Mouse (Mus musculus): ENCODE results near the gene Tmem95. TPM values are rescaled to one million over a fixed set of nuclear protein-coding genes. Genes with fewer than 3 reads are reported as not detected.
A peak's percentile ranks its signal among the peaks of the same experiment; 100 is the strongest.

The Tmem95 gene
- total RNA-seq, 1 experiment from 2014 or later: not detected

DNA sequence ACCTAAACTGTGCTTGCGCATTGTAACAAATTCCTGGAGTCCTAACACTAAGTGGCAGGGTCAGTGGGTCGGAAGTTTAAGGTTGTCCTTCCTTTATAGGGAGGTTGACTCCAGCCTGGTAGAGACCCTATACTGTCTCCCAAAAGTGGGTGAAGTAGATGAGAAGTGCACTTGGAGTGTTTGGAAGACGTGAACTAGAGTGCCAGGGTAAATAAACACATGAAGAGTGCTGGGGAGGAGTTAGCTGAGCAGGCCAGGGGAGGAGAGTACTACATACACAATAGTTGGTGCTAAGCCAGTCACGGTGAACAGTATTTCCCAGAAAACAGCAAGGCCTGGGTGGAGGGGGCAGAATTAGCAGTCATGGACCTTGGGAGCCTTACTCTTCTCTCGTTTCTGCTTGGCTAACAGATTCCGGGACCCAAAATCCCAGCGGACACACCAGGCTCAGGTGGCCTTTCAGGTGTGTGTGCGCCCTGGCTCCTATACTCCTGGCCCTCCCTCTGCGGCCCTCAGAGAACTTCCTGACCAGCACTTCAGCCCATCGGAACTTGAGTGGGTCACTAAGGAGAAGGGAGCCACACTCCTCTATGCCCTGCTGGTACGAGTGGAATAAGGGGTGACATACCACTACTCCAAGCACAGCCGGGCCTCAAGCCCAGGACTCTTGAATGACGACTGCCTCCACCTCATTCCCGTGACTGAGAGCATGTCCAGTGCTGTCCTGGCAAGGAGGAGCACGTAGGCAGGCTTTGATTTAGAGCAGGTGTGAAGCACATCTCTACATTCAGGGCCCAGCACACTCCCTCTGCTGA, 35.1 kb upstream of the Tmem95 start:
- no peak for ATAC-seq (ENCODE audit: extremely low read depth, insufficient number of reproducible peaks, low FRiP score, poor library complexity, severe bottlenecking)

DNA sequence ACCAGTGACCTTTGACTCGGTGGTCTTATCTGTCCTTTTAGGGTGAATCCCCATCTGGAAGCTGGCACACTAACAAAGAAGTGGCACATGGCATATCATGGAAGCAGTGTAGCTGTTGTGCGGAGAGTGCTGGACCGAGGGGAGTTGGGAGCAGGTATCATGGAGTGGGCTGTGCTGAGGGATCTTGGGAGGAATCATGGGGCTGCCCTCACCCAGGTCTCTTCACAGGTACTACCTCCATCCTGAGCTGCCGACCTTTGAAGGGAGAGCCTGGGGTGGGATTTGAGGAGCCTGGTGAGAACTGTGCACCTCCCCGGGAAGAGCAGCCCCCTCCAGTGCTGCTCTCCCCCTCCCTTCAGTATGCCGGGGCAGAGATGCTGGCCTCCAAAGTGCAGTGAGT, 33.9 kb upstream of the Tmem95 start:
- no peak for ATAC-seq (ENCODE audit: extremely low read depth, insufficient number of reproducible peaks, low FRiP score, poor library complexity, severe bottlenecking)

- ATAC-seq (ENCODE audit: extremely low read depth, insufficient number of reproducible peaks, low FRiP score, poor library complexity, severe bottlenecking): no peak
These were observed 33.2 kb upstream of the Tmem95 start for GRCm38 (mm10) chr11:69910781-69911560.

DNA sequence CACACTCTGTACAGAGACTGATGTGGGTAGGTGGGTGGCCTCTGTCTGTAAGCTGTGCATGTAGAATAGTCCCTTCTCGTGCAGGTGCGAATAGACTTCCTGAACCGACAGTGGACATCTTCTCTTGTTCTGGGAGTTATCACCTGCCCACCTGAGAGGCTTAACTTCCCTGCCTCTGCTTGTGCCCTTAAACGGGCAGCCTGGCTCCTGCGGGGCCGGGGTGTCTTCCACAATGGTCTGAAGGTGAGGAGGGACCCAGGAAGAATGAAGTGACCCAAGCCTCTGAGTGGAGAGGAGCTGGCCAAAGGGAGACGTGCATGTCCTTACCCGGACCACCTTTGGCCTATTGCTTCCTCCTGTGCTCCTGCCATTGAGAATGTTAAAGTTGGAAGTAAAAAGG, 32.4 kb upstream of the Tmem95 start:
- ATAC-seq (ENCODE audit: extremely low read depth, insufficient number of reproducible peaks, low FRiP score, poor library complexity, severe bottlenecking): no peak

DNA sequence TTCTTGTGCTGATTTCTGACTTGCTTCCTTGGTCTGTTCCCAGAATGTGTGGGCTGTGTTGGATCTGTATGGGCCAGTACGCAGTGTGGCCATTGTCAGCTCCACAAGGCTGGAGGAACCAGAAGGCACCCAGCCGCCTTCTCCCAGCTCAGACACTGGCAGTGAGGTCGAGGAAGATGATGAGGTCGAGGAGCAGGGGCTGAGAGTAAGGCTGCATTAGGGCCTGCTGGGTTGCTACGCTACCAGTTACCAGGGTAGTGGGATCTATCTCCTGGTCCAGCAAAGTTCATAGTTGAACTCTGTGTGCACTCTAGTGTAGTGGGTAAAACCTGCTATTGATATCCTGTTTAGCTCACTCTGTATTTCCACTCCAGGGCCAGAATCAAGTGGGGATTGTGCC, 31.4 kb upstream of the Tmem95 start:
- no peak for ATAC-seq (ENCODE audit: extremely low read depth, insufficient number of reproducible peaks, low FRiP score, poor library complexity, severe bottlenecking)

GRCm38 (mm10) chr11:69908645-69909044, 30.8 kb upstream of the Tmem95 start:
- no peak for ATAC-seq (ENCODE audit: extremely low read depth, insufficient number of reproducible peaks, low FRiP score, poor library complexity, severe bottlenecking)

DNA sequence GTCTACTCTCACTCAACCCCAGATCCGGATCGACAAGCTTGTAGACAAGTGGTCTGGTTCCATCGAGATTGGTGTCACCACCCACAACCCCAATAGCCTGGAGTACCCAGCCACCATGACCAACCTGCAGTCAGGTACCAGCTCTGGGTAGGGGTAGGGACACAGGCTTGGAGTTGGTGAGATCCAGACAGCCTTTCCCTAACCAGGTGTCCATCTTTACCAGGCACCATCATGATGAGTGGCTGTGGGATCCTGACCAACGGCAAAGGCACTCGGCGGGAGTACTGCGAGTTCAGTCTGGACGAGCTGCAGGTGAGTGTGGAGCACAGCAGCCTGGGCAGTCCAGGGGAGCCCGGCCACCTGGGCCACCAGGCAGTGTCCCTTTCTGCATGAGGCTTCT, 26.5 kb upstream of the Tmem95 start:
- no peak for ATAC-seq (ENCODE audit: extremely low read depth, insufficient number of reproducible peaks, low FRiP score, poor library complexity, severe bottlenecking)

DNA sequence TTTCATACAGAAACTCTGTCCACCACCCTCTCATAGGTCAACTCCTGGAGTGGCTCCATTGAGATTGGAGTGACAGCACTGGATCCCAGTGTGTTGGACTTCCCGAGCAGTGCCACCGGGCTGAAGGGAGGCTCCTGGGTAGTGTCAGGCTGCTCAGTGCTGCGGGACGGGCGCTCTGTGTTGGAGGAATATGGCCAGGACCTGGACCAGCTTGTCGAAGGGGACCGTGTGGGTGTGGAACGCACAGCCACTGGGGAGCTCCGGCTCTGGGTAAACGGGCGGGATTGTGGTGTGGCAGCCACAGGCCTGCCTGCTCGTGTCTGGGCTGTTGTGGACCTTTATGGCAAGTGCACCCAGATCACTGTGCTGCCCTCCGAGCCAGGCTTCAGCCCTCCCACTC, 25.2 kb upstream of the Tmem95 start:
- ATAC-seq (ENCODE audit: extremely low read depth, insufficient number of reproducible peaks, low FRiP score, poor library complexity, severe bottlenecking): no peak

DNA sequence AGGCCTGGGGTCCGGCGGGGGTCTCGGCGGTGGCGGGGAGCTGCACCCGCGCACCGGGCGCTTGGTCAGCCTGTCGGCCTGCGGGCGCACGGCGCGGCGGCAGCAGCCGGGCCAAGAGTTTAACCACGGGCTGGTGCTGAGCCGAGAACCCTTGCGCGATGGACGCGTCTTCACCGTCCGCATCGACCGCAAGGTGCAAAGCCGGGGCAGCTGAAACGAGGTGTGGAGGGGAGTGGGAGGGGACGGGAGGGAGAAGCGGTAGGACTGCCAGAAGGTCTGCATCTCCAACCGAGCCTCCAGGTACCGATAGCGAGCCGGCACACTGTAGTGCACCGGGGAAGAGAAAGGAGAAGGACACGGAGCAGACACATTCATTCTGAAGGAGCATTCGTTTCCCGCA, 24.2 kb upstream of the Tmem95 start:
- ATAC-seq (ENCODE audit: extremely low read depth, insufficient number of reproducible peaks, low FRiP score, poor library complexity, severe bottlenecking): no peak

DNA sequence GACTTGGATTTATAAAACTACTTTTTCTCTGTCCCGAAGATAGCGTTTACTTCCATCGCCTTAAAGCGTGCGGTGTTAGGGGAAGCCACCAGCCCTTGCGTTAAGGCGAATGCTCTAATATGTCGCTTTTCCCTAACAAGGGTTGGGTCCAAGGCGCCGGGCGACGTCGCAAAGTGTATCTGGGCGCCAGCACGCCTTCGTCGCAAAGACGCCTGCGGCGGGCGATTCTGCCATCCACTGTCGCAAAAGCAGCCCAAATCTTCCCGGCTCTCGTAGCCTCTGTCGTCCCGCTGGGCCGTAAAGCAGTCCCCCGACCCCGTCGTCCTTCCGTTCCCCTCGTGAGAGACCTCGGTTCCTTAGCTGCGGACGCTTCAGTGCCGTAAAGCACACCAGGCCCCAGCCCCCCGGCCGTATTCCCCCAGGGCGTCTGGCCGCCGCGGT, 23.6 kb upstream of the Tmem95 start:
- peak; percentile 75 for ATAC-seq (ENCODE audit: extremely low read depth, insufficient number of reproducible peaks, low FRiP score, poor library complexity, severe bottlenecking)

GRCm38 (mm10) chr11:69900471-69901405, 22.9 kb upstream of the Tmem95 start, which contains the start of the genes 2810408A11Rik and Neurl4:
TSS of gene 2810408A11Rik (minus strand) at chr11:69900987.
TSS of gene Neurl4 (plus strand) at chr11:69901072.
- ATAC-seq (ENCODE audit: extremely low read depth, insufficient number of reproducible peaks, low FRiP score, poor library complexity, severe bottlenecking): peak; percentile 86

- ATAC-seq (ENCODE audit: extremely low read depth, insufficient number of reproducible peaks, low FRiP score, poor library complexity, severe bottlenecking): no peak
These were observed 22.1 kb upstream of the Tmem95 start for GRCm38 (mm10) chr11:69899870-69900269.

DNA sequence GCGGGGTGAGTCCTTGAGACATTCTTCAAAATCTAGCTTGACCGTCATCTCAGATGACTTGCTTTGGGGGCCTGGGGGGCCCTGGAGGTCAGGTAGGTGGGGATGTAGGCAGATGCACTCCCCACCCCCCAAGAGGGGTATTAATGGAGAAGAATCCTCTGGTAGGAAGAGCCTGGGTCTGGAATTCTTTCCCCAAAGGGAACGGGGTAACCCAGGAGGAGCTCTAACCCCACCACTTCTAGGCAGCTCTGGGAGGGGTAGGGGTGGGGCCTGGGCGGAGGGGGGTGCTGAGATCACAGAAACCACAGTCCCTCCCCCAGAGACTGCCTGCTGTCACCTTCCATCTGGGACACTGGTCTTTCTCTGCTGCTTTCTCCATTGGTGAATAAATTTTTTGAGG, 17.5 kb upstream of the Tmem95 start, which contains the start of gene Acap1:
Acap1 (minus strand) TSS at position 249 of the 400 bp plus-strand sequence.
- ATAC-seq (ENCODE audit: extremely low read depth, insufficient number of reproducible peaks, low FRiP score, poor library complexity, severe bottlenecking): peak; percentile 51

DNA sequence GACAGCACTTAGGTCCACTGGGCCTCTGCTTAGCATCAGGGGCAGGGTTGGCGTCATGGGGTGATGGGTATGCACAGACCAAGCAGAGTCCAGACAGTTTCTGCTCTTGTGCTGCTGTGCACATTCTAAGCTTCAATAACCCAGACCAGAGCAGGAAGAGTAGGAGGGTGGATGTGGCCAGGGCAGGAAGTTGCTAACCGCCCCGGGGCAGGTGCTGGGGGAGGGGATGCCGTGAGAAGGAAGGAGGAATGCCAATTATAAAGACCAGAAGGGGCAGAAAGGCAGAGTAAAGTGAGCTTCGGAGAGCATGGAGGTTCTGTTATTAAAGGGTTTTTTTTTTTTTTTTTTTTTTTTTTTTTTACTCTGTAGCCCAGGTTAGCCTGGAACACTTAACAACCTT, 16.9 kb upstream of the Tmem95 start:
- peak; percentile 87 for ATAC-seq (ENCODE audit: extremely low read depth, insufficient number of reproducible peaks, low FRiP score, poor library complexity, severe bottlenecking)

DNA sequence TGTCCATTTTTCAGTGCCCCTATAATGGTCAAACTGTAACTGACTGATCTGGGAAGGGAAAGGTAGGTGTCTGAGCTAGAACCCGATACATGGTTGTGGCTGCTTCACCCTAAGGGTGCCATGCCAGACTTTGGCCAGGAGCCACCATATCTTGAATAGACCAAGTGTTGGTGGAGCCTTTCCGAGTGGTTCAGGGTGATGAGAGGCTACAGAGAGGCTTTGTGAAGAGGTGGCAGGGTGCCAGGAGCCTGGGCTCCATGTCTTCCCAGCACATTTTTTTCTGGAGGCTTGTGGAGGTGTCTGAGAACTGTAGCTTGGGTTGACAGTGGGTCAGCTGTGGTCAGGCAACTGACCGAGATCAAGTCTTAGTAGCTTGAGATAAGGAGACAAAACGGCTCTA, 13.7 kb upstream of the Tmem95 start:
- ATAC-seq (ENCODE audit: extremely low read depth, insufficient number of reproducible peaks, low FRiP score, poor library complexity, severe bottlenecking): no peak

DNA sequence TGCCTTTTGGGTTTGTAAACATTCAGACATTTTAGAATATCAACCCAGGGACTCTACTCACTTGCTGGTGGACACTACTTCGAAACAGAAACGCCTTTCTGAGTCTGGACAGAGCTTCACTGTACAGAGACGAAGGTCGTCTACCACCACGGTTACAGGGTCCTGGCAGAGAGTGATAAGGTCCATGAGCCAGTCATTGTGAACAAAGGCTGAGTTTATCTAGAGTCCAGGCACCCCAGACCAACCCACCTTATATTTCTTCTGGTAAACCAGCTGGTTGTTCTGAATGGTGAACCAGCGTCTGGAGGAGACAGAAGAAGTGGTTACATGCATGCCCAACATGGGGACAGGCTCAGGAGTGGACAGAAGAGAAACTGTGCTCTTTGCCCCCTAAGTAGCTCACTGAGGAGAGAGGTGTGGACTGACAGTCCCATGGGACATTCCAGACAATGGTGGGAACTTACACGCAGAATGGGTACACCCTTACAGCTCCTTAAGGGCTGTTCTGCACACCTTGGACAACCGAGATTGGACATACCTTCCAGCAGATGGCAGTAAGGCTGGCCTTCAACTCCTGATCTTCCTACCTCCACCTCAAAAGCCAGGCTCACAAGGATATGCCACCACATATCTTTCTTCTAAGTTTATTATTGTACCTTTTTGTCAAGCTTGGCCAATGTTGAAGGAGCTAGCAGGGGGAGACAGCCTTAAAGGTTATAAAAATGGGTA, 9.3 kb upstream of the Tmem95 start:
- no peak for ATAC-seq (ENCODE audit: extremely low read depth, insufficient number of reproducible peaks, low FRiP score, poor library complexity, severe bottlenecking)

GRCm38 (mm10) chr11:69884663-69885062, 6.8 kb upstream of the Tmem95 start:
- ATAC-seq (ENCODE audit: extremely low read depth, insufficient number of reproducible peaks, low FRiP score, poor library complexity, severe bottlenecking): no peak

GRCm38 (mm10) chr11:69884240-69884639, 6.4 kb upstream of the Tmem95 start:
- ATAC-seq (ENCODE audit: extremely low read depth, insufficient number of reproducible peaks, low FRiP score, poor library complexity, severe bottlenecking): no peak
